Mouse (Mus musculus): ENCODE data around the gene Chic1.

The Chic1 gene

GRCm38 (mm10) chrX:103427677-103428076, 71.4 kb downstream of the Chic1 start:
- in situ Hi-C loops (cut with MboI, MseI): no loop called here

- in situ Hi-C loops (cut with MboI, MseI): no loop called here
Observed at GRCm38 (mm10) chrX:103432293-103432692, 76.0 kb downstream of the Chic1 start.

DNA sequence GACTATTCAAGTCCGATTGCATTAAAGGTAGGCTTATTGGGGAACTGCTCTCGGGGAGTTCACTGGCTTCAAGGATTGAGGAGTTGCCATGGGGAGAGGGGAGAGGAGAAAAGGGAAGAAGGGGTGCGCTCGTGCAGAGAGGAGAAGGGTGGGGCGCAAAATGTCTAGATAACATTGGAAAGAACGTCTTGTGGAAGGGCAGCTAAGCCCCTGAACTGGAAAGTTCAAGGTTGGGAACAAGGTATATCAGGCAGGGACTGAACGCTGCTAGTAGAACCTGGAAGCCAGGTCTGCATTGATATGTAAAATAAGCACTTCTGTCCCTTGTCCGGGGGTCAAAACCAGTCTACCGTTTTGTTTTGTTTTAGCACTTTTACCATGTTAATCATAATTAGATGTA, 81.7 kb downstream of the Chic1 start:
- in situ Hi-C loops (cut with MboI, MseI): loop anchor here (5.0 kb wide), 1 partner anchor 176 kb away; no protein-coding TSS in a partner anchor

DNA sequence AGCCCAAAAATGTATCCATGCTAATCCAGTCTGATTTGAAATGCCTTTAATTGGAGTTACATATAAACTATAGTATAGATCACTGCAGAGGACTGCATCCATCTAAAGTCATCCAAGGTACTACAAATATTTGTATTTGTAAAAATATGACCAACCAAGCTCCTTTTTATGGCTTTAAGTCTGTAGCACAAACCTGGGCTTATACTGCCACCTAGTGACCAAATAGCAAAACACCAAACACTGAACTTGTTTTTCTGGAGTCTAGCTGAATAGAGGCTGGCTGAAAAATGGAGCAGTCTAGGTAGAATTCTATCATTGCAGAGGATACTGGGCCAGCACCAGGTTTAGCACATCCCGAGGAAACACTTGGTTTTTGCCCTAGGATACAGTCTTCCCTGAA, 84.5 kb downstream of the Chic1 start:
- in situ Hi-C loops (cut with MboI, MseI): no loop called here

DNA sequence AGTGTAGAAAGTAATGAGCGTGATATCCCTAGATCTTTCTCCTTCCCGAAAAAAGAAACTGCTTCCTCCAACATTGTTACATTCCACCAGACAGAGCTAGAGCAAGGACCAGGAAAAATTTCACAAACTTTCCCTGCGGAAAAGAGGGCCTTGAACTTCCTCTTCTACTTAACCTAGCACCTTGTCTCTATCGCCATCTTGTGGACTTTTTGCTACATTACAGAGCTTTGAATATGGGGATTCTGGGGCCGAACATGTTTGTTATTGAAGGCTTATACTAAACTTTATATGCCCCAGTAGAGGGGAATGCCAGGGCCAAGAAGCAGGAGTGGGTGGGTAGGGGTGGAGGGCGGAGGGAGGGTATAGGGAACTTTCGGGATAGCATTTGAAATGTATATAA, 87.5 kb downstream of the Chic1 start:
- in situ Hi-C loops (cut with MboI, MseI): no loop called here

Data from T-helper 2 cell (primary cell).